Mouse (Mus musculus): ENCODE measurements around the gene Dcun1d2.

GRCm38 (mm10) chr8:13272834-13273233, 15.1 kb downstream of the Dcun1d2 start:
- no peak for TF ChIP-seq CTCF (conservative IDR thresholded peaks at IDR 0.05; ENCODE audit: low read length)
- no peak for TF ChIP-seq NANOG (IDR thresholded peaks at IDR 0.05; ENCODE audit: borderline replicate concordance, low read length)
- no peak for TF ChIP-seq POU5F1 (IDR thresholded peaks at IDR 0.05; ENCODE audit: borderline replicate concordance, low read length)
